Mouse (Mus musculus): ENCODE data around the gene Ccdc138. TPM values are rescaled to one million over a fixed set of nuclear protein-coding genes. Genes with fewer than 3 reads are reported as not detected.
"Not testable (repeated sequence)": the region's sequence is repeated elsewhere in the genome, so short reads cannot be mapped to it uniquely, and the experiment has no call there.

Ccdc138 gene
- total and polyA plus RNA-seq, 3 experiments, result 0.20 to 4.5 (median 2.1) TPM

GRCm38 (mm10) chr10:58529358-58529757 lies 31.6 kb downstream of the Ccdc138 start:
- no peak for TF ChIP-seq CTCF (IDR thresholded peaks at IDR 0.05; ENCODE audit: low read depth, low read length)
- no peak for TF ChIP-seq POLR2AphosphoS5 (IDR thresholded peaks at IDR 0.05; ENCODE audit: insufficient replicate concordance, low read depth, low read length)
- no peak for TF ChIP-seq TAL1 (conservative IDR thresholded peaks at IDR 0.05; ENCODE audit: low read depth, low read length)
- TF ChIP-seq GATA1 (IDR thresholded peaks at IDR 0.05; ENCODE audit: borderline replicate concordance, low read length), result no peak
- no peak for TF ChIP-seq GATA2 (IDR thresholded peaks at IDR 0.05; ENCODE audit: borderline replicate concordance, low read depth, low read length)

DNA sequence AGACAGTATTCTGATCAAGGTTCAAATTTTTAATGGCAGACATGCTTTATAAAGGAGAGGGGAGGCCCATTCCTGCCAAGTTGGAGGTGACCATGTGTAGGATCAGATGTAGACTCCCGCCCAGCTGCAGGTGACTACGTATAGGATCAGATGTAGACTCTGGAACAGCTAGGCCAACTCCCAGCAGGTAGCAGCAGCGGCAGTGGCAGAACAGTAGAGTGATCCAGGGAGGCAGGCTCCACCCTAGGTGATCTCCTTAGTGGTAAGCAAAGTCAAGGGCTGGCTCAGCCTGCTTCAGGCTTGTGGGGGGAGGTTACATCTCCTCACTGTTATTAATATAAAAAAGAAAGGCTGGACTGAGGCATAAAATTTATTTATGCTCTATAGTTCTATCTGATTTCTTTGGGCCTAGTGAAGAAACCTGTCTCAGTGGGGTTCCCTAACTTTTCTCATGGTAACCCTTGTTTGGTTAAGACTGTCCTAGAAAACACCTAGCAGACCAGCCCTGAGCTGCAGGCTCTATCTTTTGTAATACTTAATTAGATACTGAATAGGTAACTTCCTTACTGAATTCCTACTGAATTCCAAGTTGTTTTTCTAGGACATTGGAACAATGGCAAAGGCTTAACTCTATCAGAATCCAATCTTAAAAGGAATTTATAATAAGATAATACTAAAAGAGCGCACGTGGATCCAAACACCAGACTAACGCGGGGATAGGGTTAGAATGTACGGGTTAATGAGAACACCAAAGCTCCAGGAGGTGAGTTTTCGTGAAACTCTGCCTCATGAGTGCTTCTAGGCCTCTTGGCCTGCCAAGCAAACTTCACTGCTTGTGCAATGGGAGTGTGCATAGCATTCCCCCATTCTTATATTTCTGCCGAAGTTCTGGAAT lies 33.4 kb downstream of the Ccdc138 start:
- H3K4me1 ChIP-seq (ENCODE audit: insufficient read depth, low read depth, low read length), result no peaks in the 10 kb centered on the region
- TF ChIP-seq POLR2AphosphoS5 (IDR thresholded peaks at IDR 0.05; ENCODE audit: insufficient replicate concordance, low read depth, low read length), result no peak
- TF ChIP-seq CTCF (IDR thresholded peaks at IDR 0.05; ENCODE audit: low read depth, low read length), result no peak
- no peak for TF ChIP-seq TAL1 (conservative IDR thresholded peaks at IDR 0.05; ENCODE audit: low read depth, low read length)
- TF ChIP-seq GATA1 (IDR thresholded peaks at IDR 0.05; ENCODE audit: borderline replicate concordance, low read length), result no peak
- no peak for TF ChIP-seq GATA2 (IDR thresholded peaks at IDR 0.05; ENCODE audit: borderline replicate concordance, low read depth, low read length)
- ATAC-seq (ENCODE audit: extremely low read depth, insufficient number of reproducible peaks, low FRiP score, poor library complexity, severe bottlenecking) (no peak), DNase-seq (ENCODE audit: low spot score) (no peak)
- H3K4me3 ChIP-seq (ENCODE audit: low read depth, low read length), result no peak overlapping the region
- H3K9me3 ChIP-seq (replicated peaks), result no peaks in the 10 kb centered on the region
- no peaks in the 10 kb centered on the region for H3K36me3 ChIP-seq (replicated peaks)
- no peaks in the 10 kb centered on the region for H3K27me3 ChIP-seq (ENCODE audit: insufficient read depth, low read length)

More at GRCm38 (mm10) chr10:58529358-58529757, 31.6 kb downstream of the Ccdc138 start:
- H3K36me3 ChIP-seq (replicated peaks), result no peaks in the 10 kb centered on the region
- no peaks in the 10 kb centered on the region for H3K9me3 ChIP-seq (replicated peaks)
- no peaks in the 10 kb centered on the region for H3K27me3 ChIP-seq (ENCODE audit: insufficient read depth, low read length)
- no peaks in the 10 kb centered on the region for H3K4me1 ChIP-seq (ENCODE audit: insufficient read depth, low read depth, low read length)
- ATAC-seq (ENCODE audit: extremely low read depth, insufficient number of reproducible peaks, low FRiP score, poor library complexity, severe bottlenecking), result no peak
- no peak for DNase-seq (ENCODE audit: low spot score)
- H3K4me3 ChIP-seq (ENCODE audit: low read depth, low read length), result no peak overlapping the region

DNA sequence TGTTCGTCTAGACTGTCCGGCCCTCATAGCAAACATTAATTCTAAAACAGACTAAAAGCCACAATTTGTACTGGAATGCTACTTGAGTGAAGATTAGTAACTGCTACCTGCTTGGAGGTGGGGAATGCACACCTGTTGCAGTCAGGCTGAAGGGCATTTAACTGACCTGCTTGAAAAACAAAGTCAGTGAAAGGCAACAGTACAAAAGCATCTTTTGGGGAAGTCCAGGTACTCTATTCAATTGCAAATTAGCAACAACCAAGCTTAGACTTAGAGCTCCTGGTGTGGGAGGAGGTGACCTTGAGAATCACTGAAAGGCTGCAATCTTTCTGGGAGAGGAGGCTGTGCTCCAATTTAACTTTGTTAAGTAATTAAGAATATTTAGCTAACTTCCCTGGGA lies 34.4 kb downstream of the Ccdc138 start:
- ATAC-seq (ENCODE audit: extremely low read depth, insufficient number of reproducible peaks, low FRiP score, poor library complexity, severe bottlenecking) (no peak), DNase-seq (ENCODE audit: low spot score) (no peak)
- no peak overlapping the region for H3K4me3 ChIP-seq (ENCODE audit: low read depth, low read length)
- no peaks in the 10 kb centered on the region for H3K4me1 ChIP-seq (ENCODE audit: insufficient read depth, low read depth, low read length)
- no peaks in the 10 kb centered on the region for H3K9me3 ChIP-seq (replicated peaks)
- H3K27me3 ChIP-seq (ENCODE audit: insufficient read depth, low read length), result no peaks in the 10 kb centered on the region
- no peak for TF ChIP-seq CTCF (IDR thresholded peaks at IDR 0.05; ENCODE audit: low read depth, low read length)
- TF ChIP-seq TAL1 (conservative IDR thresholded peaks at IDR 0.05; ENCODE audit: low read depth, low read length), result no peak
- TF ChIP-seq GATA2 (IDR thresholded peaks at IDR 0.05; ENCODE audit: borderline replicate concordance, low read depth, low read length), result no peak
- no peak for TF ChIP-seq POLR2AphosphoS5 (IDR thresholded peaks at IDR 0.05; ENCODE audit: insufficient replicate concordance, low read depth, low read length)
- TF ChIP-seq GATA1 (IDR thresholded peaks at IDR 0.05; ENCODE audit: borderline replicate concordance, low read length), result no peak
- H3K36me3 ChIP-seq (replicated peaks), result no peaks in the 10 kb centered on the region

- H3K36me3 ChIP-seq (replicated peaks); ATAC-seq (ENCODE audit: extremely low read depth, insufficient number of reproducible peaks, low FRiP score, poor library complexity, severe bottlenecking); DNase-seq (ENCODE audit: low spot score); H3K9me3 ChIP-seq (replicated peaks); H3K27me3 ChIP-seq (ENCODE audit: insufficient read depth, low read length); H3K4me1 ChIP-seq (ENCODE audit: insufficient read depth, low read depth, low read length); H3K4me3 ChIP-seq (ENCODE audit: low read depth, low read length): not testable (repeated sequence)
Observed at GRCm38 (mm10) chr10:58536276-58536675, 38.5 kb downstream of the Ccdc138 start.

GRCm38 (mm10) chr10:58540613-58541012 lies 42.9 kb downstream of the Ccdc138 start:
- TF ChIP-seq TAL1 (conservative IDR thresholded peaks at IDR 0.05; ENCODE audit: low read depth, low read length) (no peak), POLR2AphosphoS5 (IDR thresholded peaks at IDR 0.05; ENCODE audit: insufficient replicate concordance, low read depth, low read length) (no peak), GATA1 (IDR thresholded peaks at IDR 0.05; ENCODE audit: borderline replicate concordance, low read length) (no peak), GATA2 (IDR thresholded peaks at IDR 0.05; ENCODE audit: borderline replicate concordance, low read depth, low read length) (no peak), CTCF (IDR thresholded peaks at IDR 0.05; ENCODE audit: low read depth, low read length) (no peak)
- Histone ChIP-seq H3K4me3 (ENCODE audit: low read depth, low read length) (no peak overlapping the region), H3K9me3 (replicated peaks) (no peaks in the 10 kb centered on the region), H3K27me3 (ENCODE audit: insufficient read depth, low read length) (no peaks in the 10 kb centered on the region), H3K4me1 (ENCODE audit: insufficient read depth, low read depth, low read length) (no peaks in the 10 kb centered on the region), H3K36me3 (replicated peaks) (peaks cover 2% of the 10 kb centered on the region)
- DNase-seq (ENCODE audit: low spot score) (no peak), ATAC-seq (ENCODE audit: extremely low read depth, insufficient number of reproducible peaks, low FRiP score, poor library complexity, severe bottlenecking) (no peak)

DNA sequence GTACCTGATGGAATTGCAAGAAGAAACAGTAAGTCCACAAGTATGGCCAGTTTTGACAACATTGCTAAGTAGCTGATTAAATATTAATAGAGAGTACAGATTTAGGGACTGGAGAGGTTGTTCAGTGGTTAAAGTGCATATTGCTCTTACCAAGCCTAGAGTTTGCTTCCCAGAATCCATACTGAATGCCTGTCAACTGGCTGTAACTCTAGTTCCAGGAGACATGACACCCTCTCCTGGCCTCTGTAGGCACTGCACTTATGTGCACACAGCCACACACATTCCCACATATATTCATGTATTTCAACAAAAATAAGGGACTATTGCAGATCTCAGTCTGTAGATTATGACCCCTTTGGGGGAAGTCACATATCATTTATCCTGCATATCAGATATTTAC lies 51.0 kb downstream of the Ccdc138 start:
- no peaks in the 10 kb centered on the region for H3K9me3 ChIP-seq (replicated peaks)
- no peaks in the 10 kb centered on the region for H3K36me3 ChIP-seq (replicated peaks)
- H3K4me1 ChIP-seq (ENCODE audit: insufficient read depth, low read depth, low read length), result no peaks in the 10 kb centered on the region
- no peak for TF ChIP-seq CTCF (IDR thresholded peaks at IDR 0.05; ENCODE audit: low read depth, low read length)
- TF ChIP-seq TAL1 (conservative IDR thresholded peaks at IDR 0.05; ENCODE audit: low read depth, low read length), result no peak
- TF ChIP-seq POLR2AphosphoS5 (IDR thresholded peaks at IDR 0.05; ENCODE audit: insufficient replicate concordance, low read depth, low read length), result no peak
- TF ChIP-seq GATA1 (IDR thresholded peaks at IDR 0.05; ENCODE audit: borderline replicate concordance, low read length), result no peak
- H3K27me3 ChIP-seq (ENCODE audit: insufficient read depth, low read length), result no peaks in the 10 kb centered on the region
- ATAC-seq (ENCODE audit: extremely low read depth, insufficient number of reproducible peaks, low FRiP score, poor library complexity, severe bottlenecking) (no peak), DNase-seq (ENCODE audit: low spot score) (no peak)
- no peak overlapping the region for H3K4me3 ChIP-seq (ENCODE audit: low read depth, low read length)
